Mouse (Mus musculus): Measurements from ENCODE around the gene Npas1.

DNA sequence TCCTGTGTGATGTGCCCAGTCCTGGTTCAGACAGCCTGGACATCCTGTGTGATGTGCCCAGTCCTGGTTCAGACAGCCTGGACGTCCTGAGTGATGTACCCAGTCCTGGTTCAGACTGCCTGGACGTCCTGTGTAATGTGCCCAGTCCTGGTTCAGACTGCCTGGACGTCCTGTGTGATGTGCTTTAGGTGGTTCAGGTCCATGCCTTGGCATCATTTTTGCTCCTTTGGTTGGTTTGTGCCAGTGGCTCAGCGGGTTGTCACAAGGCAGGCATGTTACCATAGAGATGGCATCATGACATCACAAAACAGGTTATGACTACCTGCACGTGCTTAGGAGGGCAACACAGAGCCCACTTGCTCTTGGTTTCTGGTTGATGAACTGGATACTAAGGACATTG lies 66.4 kb downstream of the Npas1 start:
- TF ChIP-seq CTCF (IDR thresholded peaks at IDR 0.05; ENCODE audit: low read depth, low read length) (no peak), POLR2A (IDR thresholded peaks at IDR 0.05; ENCODE audit: borderline replicate concordance, low read depth, low read length) (no peak)

Measured in bone marrow macrophage, adult 2 months (primary cell).